Mouse (Mus musculus) olfactory bulb, adult 2 months (tissue): Measurements from ENCODE around the gene Fzd7. TPM values are rescaled to one million over a fixed set of nuclear protein-coding genes. Genes with fewer than 3 reads are reported as not detected.
"Not testable (repeated sequence)": the region's sequence is repeated elsewhere in the genome, so short reads cannot be mapped to it uniquely, and the experiment has no call there.

Experiments used
- H3K27ac ChIP-seq: fragments of 200-500 bp; 2 replicates; pipeline ENCODE4 v1.5.1; 2012; ENCODE audit warnings: low read depth, low read length; ENCODE audit not compliant: insufficient read depth
- H3K4me1 ChIP-seq: fragments of 200-500 bp; 2 replicates; pipeline ENCODE4 v1.6.1; 2012; ENCODE audit warnings: low read length; ENCODE audit not compliant: control insufficient read depth, insufficient read depth
- H3K4me3 ChIP-seq: fragments of 200-500 bp; 2 replicates; pipeline ENCODE4 v1.5.1; 2012; ENCODE audit warnings: mild to moderate bottlenecking, low read depth, low read length, moderate library complexity; ENCODE audit not compliant: insufficient read depth
- CTCF ChIP-seq: fragments of 200-500 bp; IDR thresholded peaks from 2 replicates; pipeline ENCODE4 v1.5.1; 2012; ENCODE audit warnings: low read depth, mild to moderate bottlenecking, low read length, moderate library complexity; ENCODE audit not compliant: insufficient read depth
- POLR2A ChIP-seq: fragments of 200-500 bp; IDR thresholded peaks from 2 replicates; pipeline ENCODE4 v1.6.1; 2012; ENCODE audit warnings: mild to moderate bottlenecking, low read depth, low read length, moderate library complexity; ENCODE audit not compliant: insufficient read depth
- WGBS: fragments of 180-500 bp; shearing (Covaris S2); methylation state at CpG from one replicate; pipeline ENCODE4 v1.1.7; 2018; 5-methylcytosine and 5-hydroxymethylcytosine counted together
- polyA plus RNA-seq: library from polyadenylated mRNA; stranded (reverse); fragments of >200 nt; gene quantifications from 2 replicates; pipeline ENCODE4 v1.2.4, GENCODE M21; 2012; ENCODE audit warnings: low replicate concordance; ENCODE audit not compliant: missing spikeins, insufficient read depth, insufficient read length

Fzd7 gene
- polyA plus RNA-seq, result not detected in 2 replicates

DNA sequence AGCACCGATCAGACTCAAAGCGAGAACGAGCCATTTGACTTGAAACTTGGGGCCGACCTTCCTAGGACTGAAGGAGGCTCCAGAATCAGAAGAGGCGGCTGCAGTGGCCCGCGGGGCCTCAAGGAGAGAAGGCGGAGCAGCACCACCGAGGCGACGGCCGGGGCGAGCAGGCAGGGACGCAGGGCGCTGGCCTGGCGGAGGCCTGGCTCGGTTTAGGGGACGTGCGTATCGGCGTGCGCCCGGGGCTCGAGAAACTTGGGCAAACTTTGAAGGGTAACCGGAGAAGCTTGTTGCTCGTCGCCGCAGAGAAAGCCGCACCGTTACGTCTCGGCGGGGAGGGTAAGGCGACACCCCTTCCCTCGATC is at the start of gene Fzd7:
Gene Fzd7 (plus strand): TSS at position 94 of the 365 bp plus-strand sequence.
- Histone ChIP-seq H3K4me3 (peak within 1 kb of the TSS; percentile 46), H3K27ac (0 out of 2 replicates have a peak within 1 kb of the TSS, but pooled peaks have one; percentile 12), H3K4me1 (peaks cover 35% of the 10 kb centered on the region)
- TF ChIP-seq POLR2A, result no peak
- TF ChIP-seq CTCF, result no peak
- under 1% methylated on average over 35 of the region's 35 CpGs for WGBS

- 92% methylated on average over 6 of the region's 6 CpGs for WGBS
- TF ChIP-seq POLR2A (no peak), CTCF (no peak)
Observed at GRCm38 (mm10) chr1:59433296-59433695, 48.9 kb upstream of the Fzd7 start.

GRCm38 (mm10) chr1:59434071-59434470 is 48.2 kb upstream of the Fzd7 start:
- 64% methylated on average over 3 of the region's 3 CpGs for WGBS
- Histone ChIP-seq H3K27ac (no peak overlapping the region), H3K4me3 (no peak overlapping the region), H3K4me1 (no peaks in the 10 kb centered on the region)
- no peak for TF ChIP-seq POLR2A
- no peak for TF ChIP-seq CTCF

More at GRCm38 (mm10) chr1:59433296-59433695, 48.9 kb upstream of the Fzd7 start:
- H3K27ac ChIP-seq, result no peak overlapping the region
- no peaks in the 10 kb centered on the region for H3K4me1 ChIP-seq
- H3K4me3 ChIP-seq, result no peak overlapping the region

- whole genome bisulfite sequencing, result 96% methylated on average over 5 of the region's 5 CpGs
- H3K4me3 ChIP-seq, result no peak overlapping the region
- TF ChIP-seq CTCF, result no peak
- TF ChIP-seq POLR2A, result no peak
- no peaks in the 10 kb centered on the region for H3K4me1 ChIP-seq
- H3K27ac ChIP-seq, result no peak overlapping the region
Observed at GRCm38 (mm10) chr1:59435270-59435669, 47.0 kb upstream of the Fzd7 start.

GRCm38 (mm10) chr1:59436321-59436720 is 45.9 kb upstream of the Fzd7 start:
- TF ChIP-seq CTCF (no peak), POLR2A (no peak)
- Histone ChIP-seq H3K4me3 (no peak overlapping the region), H3K27ac (no peak overlapping the region), H3K4me1 (no peaks in the 10 kb centered on the region)
- WGBS, result 94% methylated on average over 3 of the region's 3 CpGs

- H3K27ac ChIP-seq, result no peak overlapping the region
- 65% methylated on average over 3 of the region's 3 CpGs for WGBS
Observed at GRCm38 (mm10) chr1:59437927-59438326, 44.3 kb upstream of the Fzd7 start.

DNA sequence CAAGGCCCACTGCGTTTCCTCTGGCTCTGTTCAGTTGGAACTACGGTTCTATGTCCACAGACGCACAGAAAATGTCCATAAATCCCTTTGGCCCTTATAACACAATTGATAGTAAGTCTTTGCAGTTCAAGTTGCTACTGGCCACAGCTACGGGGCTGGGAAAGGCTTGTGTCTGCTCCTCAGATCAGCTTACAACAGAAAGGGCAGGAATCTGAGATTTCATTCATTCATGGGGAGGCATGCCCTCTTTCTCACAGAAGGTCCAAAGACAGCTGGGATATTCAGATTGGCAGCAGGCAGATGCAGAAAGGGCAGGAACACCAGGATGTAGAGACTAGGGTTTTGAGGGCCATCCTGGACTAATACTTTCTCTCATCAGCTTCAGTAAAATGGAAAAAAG is 43.9 kb upstream of the Fzd7 start:
- no peak for TF ChIP-seq CTCF
- no peak for TF ChIP-seq POLR2A
- Histone ChIP-seq H3K4me3 (no peak overlapping the region), H3K4me1 (no peaks in the 10 kb centered on the region), H3K27ac (no peak overlapping the region)
- WGBS, result 91% methylated on average over 4 of the region's 4 CpGs

More at GRCm38 (mm10) chr1:59437927-59438326, 44.3 kb upstream of the Fzd7 start:
- H3K4me3 ChIP-seq, result no peak overlapping the region
- TF ChIP-seq POLR2A (no peak), CTCF (no peak)
- no peaks in the 10 kb centered on the region for H3K4me1 ChIP-seq

GRCm38 (mm10) chr1:59439252-59439651 is 43.0 kb upstream of the Fzd7 start:
- Histone ChIP-seq H3K4me3 (no peak overlapping the region), H3K4me1 (no peaks in the 10 kb centered on the region; the same call in 1 of the 2 replicates), H3K27ac (no peak overlapping the region)
- 68% methylated on average over 2 of the region's 2 CpGs for WGBS
- TF ChIP-seq POLR2A, result no peak
- no peak for TF ChIP-seq CTCF

- no peak overlapping the region for H3K4me3 ChIP-seq
- WGBS, result 93% methylated on average over 1 of the region's 1 CpGs
- H3K4me1 ChIP-seq, result peaks cover 1% of the 10 kb centered on the region
- TF ChIP-seq POLR2A, result no peak
- TF ChIP-seq CTCF, result no peak
- no peak overlapping the region for H3K27ac ChIP-seq
Observed at GRCm38 (mm10) chr1:59439941-59440340, 42.3 kb upstream of the Fzd7 start.

DNA sequence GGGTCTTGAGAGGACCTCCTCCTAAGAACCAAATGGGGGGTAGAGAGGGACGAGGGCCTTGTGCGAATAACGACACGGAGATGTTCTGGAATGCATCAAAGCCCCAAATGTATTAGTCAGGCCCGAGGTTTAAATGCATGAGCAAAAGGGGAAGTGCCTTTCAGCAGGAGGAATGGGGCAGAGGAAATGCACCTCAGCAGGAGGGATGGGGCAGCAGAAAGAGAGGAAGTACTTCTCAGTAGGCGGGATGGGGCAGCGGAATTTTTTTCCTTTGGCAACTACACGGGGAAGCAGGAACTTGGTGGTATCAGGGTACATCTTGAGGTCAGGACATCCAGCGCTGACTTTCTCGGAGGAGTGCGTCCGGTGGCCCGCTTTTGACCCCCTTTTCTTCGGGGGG is 39.5 kb upstream of the Fzd7 start:
- not testable (repeated sequence) for H3K27ac ChIP-seq, H3K4me1 ChIP-seq, H3K4me3 ChIP-seq
- WGBS, result 97% methylated on average over 14 of the region's 14 CpGs
